Comparison of ENCODE assay signal across 8 mouse cellular contexts in the genomic region with DNA sequence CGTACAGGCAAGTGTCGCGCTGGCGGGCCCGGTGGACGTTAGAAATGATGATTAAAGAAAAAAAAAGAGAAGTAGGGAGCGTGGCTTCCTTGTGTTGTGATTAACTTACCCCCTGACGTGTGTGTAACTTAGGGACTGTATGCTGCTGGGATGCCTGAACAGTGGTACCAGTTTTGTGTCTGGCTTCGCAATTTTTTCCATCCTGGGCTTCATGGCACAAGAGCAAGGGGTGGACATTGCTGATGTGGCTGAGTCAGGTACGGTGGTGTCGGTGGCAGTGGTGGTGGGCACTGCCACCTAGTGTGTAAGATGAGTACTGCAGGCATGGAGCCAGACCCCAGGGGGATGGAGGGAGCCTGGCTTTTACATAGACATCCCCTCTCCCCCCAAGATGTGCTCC. TPM values are rescaled to one million over a fixed set of nuclear protein-coding genes. Genes with fewer than 3 reads are reported as not detected.
DNase-seq lines count a peak whose midpoint lies in the region; ATAC-seq and TF ChIP-seq lines count a peak whose summit lies in the region.

No protein-coding gene starts in this region.

- H3K27ac ChIP-seq in testis, adult 2 months (ENCODE audit: control insufficient read depth, insufficient read depth, low read depth, low read length): no peak overlapping the region
- no peak overlapping the region for H3K27ac ChIP-seq in forebrain, embryonic 14.5 days (ENCODE audit: low read depth, low read length)
- H3K27ac ChIP-seq in liver, embryonic 12.5 days: no peak overlapping the region

- peak; percentile 97 for TF ChIP-seq CTCF in testis, adult 2 months (IDR thresholded peaks at IDR 0.05; ENCODE audit: control insufficient read depth, insufficient read depth, insufficient replicate concordance, low read depth, low read length)

- H3K9ac ChIP-seq in forebrain, embryonic 14.5 days (ENCODE audit: low read length): no peak overlapping the region
- no peak overlapping the region for H3K9ac ChIP-seq in liver, embryonic 12.5 days

- DNase-seq in testis, postnatal 14 days (ENCODE audit: low spot score): no peak
- DNase-seq in c-Kit-positive CD71-positive TER-119-positive erythroid progenitor cells, embryonic 14.5 days (ENCODE audit: low spot score): peak; percentile 32
- DNase-seq in forebrain, embryonic 14.5 days (ENCODE audit: low spot score): peak; percentile 73
- peak; percentile 71 for DNase-seq in neural tube, embryonic 10.5 days (ENCODE audit: extremely low spot score, low spot score)
- peak; percentile 52 for DNase-seq in thymus, postnatal 0 days (ENCODE audit: low spot score)

- no peaks in the 10 kb centered on the region for H3K36me3 ChIP-seq in testis, adult 2 months (ENCODE audit: control insufficient read depth, insufficient read depth, low read length)
- peaks cover 80% of the 10 kb centered on the region for H3K36me3 ChIP-seq in forebrain, embryonic 14.5 days (ENCODE audit: control insufficient read depth, insufficient read depth, low read length)
- H3K36me3 ChIP-seq in liver, embryonic 12.5 days: peaks cover 89% of the 10 kb centered on the region

- 72% methylated on average over 11 of the region's 11 CpGs for WGBS in forebrain, embryonic 14.5 days
- 58% methylated on average over 11 of the region's 11 CpGs for WGBS in liver, embryonic 12.5 days (ENCODE audit: insufficient replicate concordance)

- peaks cover 5% of the 10 kb centered on the region; the same call in 1 of the 2 replicates for H3K4me1 ChIP-seq in testis, adult 2 months (ENCODE audit: control insufficient read depth, insufficient read depth, low read length)
- no peaks in the 10 kb centered on the region for H3K4me1 ChIP-seq in forebrain, embryonic 14.5 days (ENCODE audit: control insufficient read depth, insufficient read depth, low read length)
- H3K4me1 ChIP-seq in liver, embryonic 12.5 days: peaks cover 11% of the 10 kb centered on the region

- no peak overlapping the region for H3K4me2 ChIP-seq in forebrain, embryonic 14.5 days (ENCODE audit: low read length)
- no peak overlapping the region for H3K4me2 ChIP-seq in liver, embryonic 12.5 days

- no peaks in the 10 kb centered on the region for H3K27me3 ChIP-seq in testis, adult 2 months (ENCODE audit: control insufficient read depth, insufficient read depth, low read length)
- no peaks in the 10 kb centered on the region for H3K27me3 ChIP-seq in forebrain, embryonic 14.5 days (replicated peaks; ENCODE audit: control insufficient read depth, insufficient read depth, low read length)
- H3K27me3 ChIP-seq in liver, embryonic 12.5 days (replicated peaks): no peaks in the 10 kb centered on the region

- H3K4me3 ChIP-seq in testis, adult 2 months (ENCODE audit: control insufficient read depth, low read depth, low read length): peak overlapping the region; percentile 62
- H3K4me3 ChIP-seq in forebrain, embryonic 14.5 days (ENCODE audit: low read depth, low read length): no peak overlapping the region
- no peak overlapping the region for H3K4me3 ChIP-seq in liver, embryonic 12.5 days

- ATAC-seq in forebrain, embryonic 14.5 days: peak; percentile 75
- peak; percentile 54 for ATAC-seq in inflammation-experienced regulatory T-cells, adult 6 months
- peak; percentile 42; the same call in 1 of the 2 replicates for ATAC-seq in liver, embryonic 12.5 days

- TF ChIP-seq POLR2A in testis, adult 2 months (IDR thresholded peaks at IDR 0.05; ENCODE audit: control insufficient read depth, low read depth, low read length): no peak

- no peaks in the 10 kb centered on the region for H3K9me3 ChIP-seq in forebrain, embryonic 14.5 days (replicated peaks; ENCODE audit: control insufficient read depth, low read length)
- no peaks in the 10 kb centered on the region for H3K9me3 ChIP-seq in liver, embryonic 12.5 days (replicated peaks)

RNA-seq across cellular contexts. Expression of a gene that starts 57.2 kb away (rescaled TPM):
- polyA plus RNA-seq in testis, adult 2 months (2012; rRNA removed): 108 and 114 TPM in 2 replicates
- polyA plus RNA-seq in forebrain, embryonic 14.5 days (2014; fragmentation: Nextera tagmentation; extraction: Ambion mirVana): 45.6 and 71.7 TPM in 2 replicates
- polyA plus RNA-seq in inflammation-experienced regulatory T-cells, adult 6 months (2017; shearing (Covaris generic)): 10 to 100 TPM; 33.6 to 47.0 (median 35.3) TPM
- polyA plus RNA-seq in liver, embryonic 12.5 days (2016; fragmentation: Nextera tagmentation; extraction: Ambion mirVana): 22.1 and 24.9 TPM in 2 replicates
- polyA plus RNA-seq in thymus, postnatal 0 days (2015; fragmentation: Nextera tagmentation; extraction: Ambion mirVana): 43.0 and 63.3 TPM in 2 replicates
